Mouse (Mus musculus) testis, adult 2 months (tissue): ENCODE data around the gene Zfp706.

Source experiments
- CTCF ChIP-seq: fragments of 200-500 bp; IDR thresholded peaks from 2 replicates; pipeline ENCODE4 v1.5.1; 2012; ENCODE audit warnings: low read depth, mild to moderate bottlenecking, inconsistent platforms, low read length, moderate library complexity; ENCODE audit not compliant: control insufficient read depth, insufficient read depth, insufficient replicate concordance
- POLR2A ChIP-seq: fragments of 200-500 bp; IDR thresholded peaks from 2 replicates; pipeline ENCODE4 v1.6.1; 2012; ENCODE audit warnings: low read depth, mild to moderate bottlenecking, inconsistent platforms, low read length, moderate library complexity; ENCODE audit not compliant: control insufficient read depth

GRCm38 (mm10) chr15:36983455-36983854 lies 24.1 kb downstream of the Zfp706 start:
- TF ChIP-seq CTCF (no peak), POLR2A (no peak)
